Comparison of ENCODE assay signal across 21 mouse cellular contexts in the genomic region with DNA sequence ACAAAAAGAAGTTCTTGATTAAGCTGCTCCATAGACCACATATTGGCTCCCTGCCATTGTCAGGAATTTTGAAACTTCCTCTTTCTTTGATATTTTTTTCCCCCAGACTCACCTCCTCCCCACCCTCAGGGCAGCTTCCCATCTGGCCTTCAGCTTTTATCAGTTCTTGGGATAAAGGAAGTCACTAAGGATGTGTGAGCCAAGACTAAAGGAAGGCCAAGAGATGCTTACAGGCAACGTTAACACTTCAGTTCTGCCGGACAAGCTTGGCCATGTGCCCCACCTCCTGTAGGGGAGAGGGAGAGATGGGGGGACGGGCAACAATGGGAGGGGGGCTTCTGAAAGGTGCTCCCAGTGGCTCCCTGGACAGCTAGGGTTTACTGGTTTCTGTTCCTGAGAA. TPM values are rescaled to one million over a fixed set of nuclear protein-coding genes. Genes with fewer than 3 reads are reported as not detected.
DNase-seq lines count a peak whose midpoint lies in the region; ATAC-seq and TF ChIP-seq lines count a peak whose summit lies in the region.
"Had no signal": no experiment of that assay in that cellular context is flagged by ENCODE, and none has a peak within 500 bp of the region (broad histone marks: within the 10 kb centered on the region; RNA-seq: fewer than 3 reads in every experiment).

No protein-coding gene starts in this region.

- WGBS in kidney, adult 2 months: 36% methylated on average over 3 of the region's 3 CpGs
- WGBS in kidney, embryonic 14.5 days: 61% methylated on average over 3 of the region's 3 CpGs
- 2% methylated on average over 3 of the region's 3 CpGs for WGBS in lung, embryonic 16.5 days
- 14% methylated on average over 3 of the region's 3 CpGs for WGBS in lung, adult 2 months
- 18% methylated on average over 3 of the region's 3 CpGs for WGBS in heart, embryonic 16.5 days

- H3K4me1 ChIP-seq in kidney, adult 2 months (ENCODE audit: control insufficient read depth, insufficient read depth, low read length): no peaks in the 10 kb centered on the region
- H3K4me1 ChIP-seq in kidney, embryonic 14.5 days (ENCODE audit: control insufficient read depth, insufficient read depth, low read length): no peaks in the 10 kb centered on the region
- H3K4me1 ChIP-seq in lung, embryonic 16.5 days (replicated peaks; ENCODE audit: control insufficient read depth, insufficient read depth, low read length): peaks cover 3% of the 10 kb centered on the region; the same call in 1 of the 2 replicates
- peaks cover 2% of the 10 kb centered on the region; the same call in 1 of the 2 replicates for H3K4me1 ChIP-seq in lung, adult 2 months (ENCODE audit: control insufficient read depth, insufficient read depth, low read length)
- H3K4me1 ChIP-seq in heart, embryonic 16.5 days (ENCODE audit: control insufficient read depth, insufficient read depth, low read length): no peaks in the 10 kb centered on the region
- H3K4me1 ChIP-seq: forebrain, embryonic 10.5 days; hindbrain, embryonic 10.5 days; limb, embryonic 15.5 days; liver, embryonic 15.5 days; midbrain, embryonic 13.5 days; neural tube, embryonic 12.5 days had no signal

- peak; percentile 32 to 55 for DNase-seq in cerebellum, postnatal 10 days
- no peak for DNase-seq in cerebellum, adult 9-10 months
- DNase-seq in kidney, adult 2 months: peak; percentile 41
- DNase-seq in lung, adult 2 months: no peak
- no peak for DNase-seq in adrenal gland, adult 18-20 months (ENCODE audit: low spot score in 2 of 2)
- DNase-seq: adrenal gland, adult 8-10 months; cerebellum, adult 9-11 months; embryo, embryonic 11 days; kidney, adult 11 months had no signal

- no peaks in the 10 kb centered on the region; the same call in 1 of the 2 replicates for H3K36me3 ChIP-seq in kidney, adult 2 months (ENCODE audit: control insufficient read depth, insufficient read depth, low read length)
- no peaks in the 10 kb centered on the region for H3K36me3 ChIP-seq in kidney, embryonic 14.5 days (ENCODE audit: control insufficient read depth, insufficient read depth, low read length)
- no peaks in the 10 kb centered on the region for H3K36me3 ChIP-seq in lung, embryonic 16.5 days (ENCODE audit: control insufficient read depth, insufficient read depth, low read length)
- no peaks in the 10 kb centered on the region for H3K36me3 ChIP-seq in heart, embryonic 16.5 days (ENCODE audit: control insufficient read depth, insufficient read depth)
- H3K36me3 ChIP-seq: forebrain, embryonic 10.5 days; hindbrain, embryonic 10.5 days; limb, embryonic 15.5 days; liver, embryonic 15.5 days; midbrain, embryonic 13.5 days; neural tube, embryonic 12.5 days had no signal

- no peak overlapping the region for H3K4me2 ChIP-seq in kidney, embryonic 14.5 days (replicated peaks; ENCODE audit: low read depth, low read length)
- no peak overlapping the region for H3K4me2 ChIP-seq in lung, embryonic 16.5 days (ENCODE audit: low read depth, low read length)
- no peak overlapping the region for H3K4me2 ChIP-seq in heart, embryonic 16.5 days (ENCODE audit: low read depth, low read length)
- H3K4me2 ChIP-seq: limb, embryonic 15.5 days; liver, embryonic 15.5 days; midbrain, embryonic 13.5 days; neural tube, embryonic 12.5 days had no signal

- no peak overlapping the region for H3K9ac ChIP-seq in kidney, embryonic 14.5 days (ENCODE audit: low read depth, low read length)
- no peak overlapping the region for H3K9ac ChIP-seq in lung, embryonic 16.5 days (ENCODE audit: low read length)
- no peak overlapping the region for H3K9ac ChIP-seq in heart, embryonic 16.5 days (ENCODE audit: low read length)
- H3K9ac ChIP-seq: limb, embryonic 15.5 days; liver, embryonic 15.5 days; midbrain, embryonic 13.5 days; neural tube, embryonic 12.5 days had no signal

- no peaks in the 10 kb centered on the region for H3K9me3 ChIP-seq in kidney, embryonic 14.5 days (ENCODE audit: control insufficient read depth, low read length)
- H3K9me3 ChIP-seq in lung, embryonic 16.5 days (ENCODE audit: control insufficient read depth, low read length): no peaks in the 10 kb centered on the region
- H3K9me3 ChIP-seq in heart, embryonic 16.5 days (replicated peaks; ENCODE audit: control insufficient read depth, low read length): no peaks in the 10 kb centered on the region
- H3K9me3 ChIP-seq: forebrain, embryonic 10.5 days; hindbrain, embryonic 10.5 days; limb, embryonic 15.5 days; liver, embryonic 15.5 days; midbrain, embryonic 13.5 days; neural tube, embryonic 12.5 days had no signal

- no peak overlapping the region for H3K27ac ChIP-seq in kidney, adult 2 months (ENCODE audit: insufficient read depth, low read depth, low read length)
- no peak overlapping the region for H3K27ac ChIP-seq in kidney, embryonic 14.5 days (ENCODE audit: low read depth, low read length)
- no peak overlapping the region for H3K27ac ChIP-seq in lung, embryonic 16.5 days (ENCODE audit: low read length)
- no peak overlapping the region for H3K27ac ChIP-seq in heart, embryonic 16.5 days (ENCODE audit: low read length)
- H3K27ac ChIP-seq: forebrain, embryonic 10.5 days; heart, adult 2 months; hindbrain, embryonic 10.5 days; limb, embryonic 15.5 days; liver, embryonic 15.5 days; midbrain, embryonic 13.5 days; neural tube, embryonic 12.5 days had no signal

- TF ChIP-seq POLR2A in kidney, adult 2 months (IDR thresholded peaks at IDR 0.05; ENCODE audit: low read depth, low read length): no peak
- no peak for TF ChIP-seq POLR2A in lung, adult 2 months (IDR thresholded peaks at IDR 0.05; ENCODE audit: borderline replicate concordance, extremely low read depth, low read depth, low read length)

- ATAC-seq in kidney, embryonic 14.5 days (ENCODE audit: low FRiP score, low TSS enrichment): no peak
- ATAC-seq in lung, embryonic 16.5 days (ENCODE audit: low read depth): peak; percentile 34; the same call in 1 of the 2 replicates
- ATAC-seq in heart, embryonic 16.5 days (replicated peaks; ENCODE audit: extremely low read depth, insufficient read depth, low FRiP score): peak; percentile 52; the same call in 1 of the 2 replicates
- ATAC-seq: midbrain, embryonic 13.5 days had no signal

- H3K4me3 ChIP-seq in kidney, adult 2 months (ENCODE audit: insufficient read depth, low read depth, low read length): no peak overlapping the region
- H3K4me3 ChIP-seq in kidney, embryonic 14.5 days (ENCODE audit: low read length): no peak overlapping the region
- H3K4me3 ChIP-seq in lung, embryonic 16.5 days (ENCODE audit: low read length): no peak overlapping the region
- H3K4me3 ChIP-seq in lung, adult 2 months (replicated peaks; ENCODE audit: extremely low read depth, low read depth, low read length): no peak overlapping the region
- H3K4me3 ChIP-seq in heart, embryonic 16.5 days (ENCODE audit: low read length): no peak overlapping the region
- H3K4me3 ChIP-seq: forebrain, embryonic 10.5 days; heart, adult 2 months; hindbrain, embryonic 10.5 days; limb, embryonic 15.5 days; liver, embryonic 15.5 days; midbrain, embryonic 13.5 days; neural tube, embryonic 12.5 days had no signal

- TF ChIP-seq CTCF in kidney, adult 2 months (conservative IDR thresholded peaks at IDR 0.05; ENCODE audit: insufficient read depth, insufficient read length, low read depth, low read length): no peak
- TF ChIP-seq CTCF in lung, adult 2 months (IDR thresholded peaks at IDR 0.05; ENCODE audit: insufficient read depth, low read length): no peak

- no peaks in the 10 kb centered on the region for H3K27me3 ChIP-seq in kidney, adult 2 months (replicated peaks; ENCODE audit: control insufficient read depth, insufficient read depth, low read length)
- H3K27me3 ChIP-seq in kidney, embryonic 14.5 days (ENCODE audit: control insufficient read depth, insufficient read depth, low read length): no peaks in the 10 kb centered on the region
- H3K27me3 ChIP-seq in lung, embryonic 16.5 days (ENCODE audit: control insufficient read depth, insufficient read depth, low read depth, low read length): no peaks in the 10 kb centered on the region
- no peaks in the 10 kb centered on the region for H3K27me3 ChIP-seq in heart, embryonic 16.5 days (ENCODE audit: control insufficient read depth, insufficient read depth, low read length)
- H3K27me3 ChIP-seq: limb, embryonic 15.5 days; liver, embryonic 15.5 days; midbrain, embryonic 13.5 days; neural tube, embryonic 12.5 days had no signal

RNA-seq across cellular contexts. Expression of a gene that starts 32.6 kb away (rescaled TPM):
- 451 and 624 TPM in 2 replicates for polyA plus RNA-seq in kidney, adult 2 months (2012; rRNA removed)
- polyA plus RNA-seq in kidney, embryonic 14.5 days (2014; fragmentation: Nextera tagmentation; extraction: Ambion mirVana): 6.0 and 12.8 TPM in 2 replicates
- 0.23 TPM in 1 of 2 replicates, not detected in the other for polyA plus RNA-seq in lung, embryonic 16.5 days (2015; fragmentation: Nextera tagmentation; extraction: Ambion mirVana)
- 0.04 and 0.61 TPM in 2 replicates for polyA plus RNA-seq in lung, adult 2 months (2012; rRNA removed)
- 1.2 TPM in 1 of 2 replicates, not detected in the other for polyA plus RNA-seq in heart, embryonic 16.5 days (2015; fragmentation: Nextera tagmentation; extraction: Ambion mirVana)
- under 1 TPM in 1 of 2 experiments, not detected in 1; 0.23 TPM for total RNA-seq in adrenal gland, adult 18-20 months (2021)
- total RNA-seq: adrenal gland, adult 8-10 months; gastrocnemius, adult 8-10 months; heart, adult 2 months; layer of hippocampus, postnatal 14 days had no signal
- polyA plus RNA-seq: forebrain, embryonic 10.5 days; heart, adult 2 months; hindbrain, embryonic 10.5 days; neural tube, embryonic 12.5 days had no signal

Comparison
In these comparisons a context has a peak if more than half of its experiments do, and no peak if none do; other contexts are left out.
1. DNase-seq: peak in cerebellum, postnatal 10 days (2 of 2) and kidney, adult 2 months (single experiment); none in cerebellum, adult 9-10 months (single experiment), lung, adult 2 months (single experiment) and adrenal gland, adult 18-20 months (0 of 2).
2. RNA of a gene that starts 32.6 kb away (polyA plus RNA-seq): 451 to 624 TPM in kidney, adult 2 months; 6.0 to 12.8 TPM in kidney, embryonic 14.5 days, 1.2 TPM in heart, embryonic 16.5 days, 0.04 to 0.61 TPM in lung, adult 2 months and 0.23 TPM in lung, embryonic 16.5 days; every median in the first group is over 10 times any median in the second.